Mouse (Mus musculus) neural tube, embryonic 14.5 days (tissue): Measurements from ENCODE around the gene Prex1. TPM values are rescaled to one million over a fixed set of nuclear protein-coding genes. Genes with fewer than 3 reads are reported as not detected.
"Not testable (repeated sequence)": the region's sequence is repeated elsewhere in the genome, so short reads cannot be mapped to it uniquely, and the experiment has no call there.

Experiments used
- ATAC-seq: fragments of 200-750 bp; cut with Nextera tagmentation; 2 replicates; pipeline ENCODE4 v1.8.0; 2017; ENCODE audit warnings: low read depth, mild to moderate bottlenecking, moderate TSS enrichment, moderate library complexity
- H3K27ac ChIP-seq: fragments of 300-500 bp; sonication (generic); 2 replicates; pipeline ENCODE4 v1.5.1; 2014; ENCODE audit warnings: low read depth, mild to moderate bottlenecking, control low read depth, low read length, moderate library complexity, mixed read lengths
- H3K27me3 ChIP-seq: fragments of 300-500 bp; sonication (generic); 2 replicates; pipeline ENCODE4 v1.6.1; 2014; ENCODE audit warnings: low read length; ENCODE audit not compliant: control insufficient read depth, insufficient read depth
- H3K36me3 ChIP-seq: fragments of 300-500 bp; sonication (generic); 2 replicates; pipeline ENCODE4 v1.6.1; 2014; ENCODE audit warnings: low read length, mixed read lengths; ENCODE audit not compliant: control insufficient read depth, insufficient read depth
- H3K4me1 ChIP-seq: fragments of 300-500 bp; sonication (generic); 2 replicates; pipeline ENCODE4 v1.6.1; 2014; ENCODE audit warnings: low read length; ENCODE audit not compliant: control insufficient read depth, insufficient read depth
- H3K4me2 ChIP-seq: fragments of 300-500 bp; sonication (generic); 2 replicates; pipeline ENCODE4 v1.6.1; 2014; ENCODE audit warnings: mild to moderate bottlenecking, low read depth, low read length, control low read depth
- H3K4me3 ChIP-seq: fragments of 300-500 bp; sonication (generic); 2 replicates; pipeline ENCODE4 v1.5.1; 2014; ENCODE audit warnings: low read depth, low read length, control low read depth, mixed read lengths
- H3K9ac ChIP-seq: fragments of 300-500 bp; sonication (generic); replicated peaks from 2 replicates; pipeline ENCODE4 v1.6.1; 2014; ENCODE audit warnings: low read depth, mild to moderate bottlenecking, control low read depth, low read length, mixed read lengths
- H3K9me3 ChIP-seq: fragments of 300-500 bp; sonication (generic); 2 replicates; pipeline ENCODE4 v1.6.1; 2016; ENCODE audit warnings: low read length; ENCODE audit not compliant: control insufficient read depth
- WGBS: fragments of 180-500 bp; shearing (Covaris S2); extraction: QIAGEN DNeasy Blood & Tissue Kit; methylation state at CpG from one replicate; pipeline ENCODE4 v1.1.7; 2014; 5-methylcytosine and 5-hydroxymethylcytosine counted together
- polyA plus RNA-seq: library from polyadenylated mRNA; unstranded; fragments of >200 nt; fragmentation: Nextera tagmentation; extraction: Ambion mirVana; gene quantifications from 2 replicates; pipeline ENCODE4 v1.2.1, GENCODE M21; 2014

Gene Prex1
- polyA plus RNA-seq, 1 experiment from 2014 or later = 25.9 TPM

DNA sequence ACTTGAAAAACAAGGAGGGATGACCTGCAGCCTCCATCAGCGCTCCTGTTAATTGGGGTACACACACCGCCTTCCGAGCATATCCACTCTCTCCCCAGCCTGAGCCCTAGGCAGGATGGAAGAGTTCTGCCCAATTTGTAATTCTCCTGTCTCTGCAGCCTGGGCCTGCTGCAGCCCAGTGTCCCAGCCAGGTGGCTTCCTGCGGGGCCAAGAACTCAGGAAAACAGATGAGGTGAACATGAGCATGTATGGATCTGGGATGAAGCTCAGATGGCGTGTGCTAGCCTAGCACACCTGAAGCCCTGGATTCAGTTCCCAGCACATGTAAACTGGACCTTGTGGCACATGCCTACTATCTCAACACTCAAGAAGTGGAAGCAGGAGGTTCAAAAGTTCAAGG is 192.2 kb downstream of the Prex1 start:
- H3K4me1 ChIP-seq = peaks cover 18% of the 10 kb centered on the region
- ATAC-seq = no peak
- 92% methylated on average over 5 of the region's 5 CpGs for WGBS
- H3K36me3 ChIP-seq = no peaks in the 10 kb centered on the region
- no peak overlapping the region for H3K4me2 ChIP-seq
- H3K27me3 ChIP-seq = no peaks in the 10 kb centered on the region
- H3K4me3 ChIP-seq = no peak overlapping the region
- no peak overlapping the region for H3K27ac ChIP-seq
- no peaks in the 10 kb centered on the region for H3K9me3 ChIP-seq
- H3K9ac ChIP-seq = no peak overlapping the region

DNA sequence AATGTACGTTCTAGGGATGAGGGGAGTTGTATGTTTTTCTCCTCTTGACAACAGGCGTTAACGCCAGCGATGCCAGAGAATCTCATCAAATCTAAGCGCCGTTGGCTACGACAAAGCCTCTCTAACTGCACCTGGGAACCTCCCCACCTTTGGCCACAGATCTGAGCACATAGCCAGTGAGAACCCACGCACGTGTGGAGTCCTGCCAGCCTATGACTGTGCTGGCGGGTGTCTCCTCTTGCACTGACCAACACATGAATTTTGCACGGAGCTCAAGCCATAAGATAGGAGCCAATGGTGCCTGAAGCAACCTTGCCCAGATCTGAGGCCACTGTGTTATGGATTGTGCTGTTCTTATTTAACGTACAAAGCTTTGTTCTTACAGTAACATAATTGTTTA is 193.1 kb downstream of the Prex1 start:
- Histone ChIP-seq H3K27me3 (no peaks in the 10 kb centered on the region), H3K36me3 (no peaks in the 10 kb centered on the region), H3K4me2 (no peak overlapping the region), H3K9ac (no peak overlapping the region), H3K4me3 (no peak overlapping the region), H3K9me3 (no peaks in the 10 kb centered on the region), H3K4me1 (peaks cover 18% of the 10 kb centered on the region), H3K27ac (no peak overlapping the region)
- no peak for ATAC-seq
- WGBS = 89% methylated on average over 12 of the region's 12 CpGs

DNA sequence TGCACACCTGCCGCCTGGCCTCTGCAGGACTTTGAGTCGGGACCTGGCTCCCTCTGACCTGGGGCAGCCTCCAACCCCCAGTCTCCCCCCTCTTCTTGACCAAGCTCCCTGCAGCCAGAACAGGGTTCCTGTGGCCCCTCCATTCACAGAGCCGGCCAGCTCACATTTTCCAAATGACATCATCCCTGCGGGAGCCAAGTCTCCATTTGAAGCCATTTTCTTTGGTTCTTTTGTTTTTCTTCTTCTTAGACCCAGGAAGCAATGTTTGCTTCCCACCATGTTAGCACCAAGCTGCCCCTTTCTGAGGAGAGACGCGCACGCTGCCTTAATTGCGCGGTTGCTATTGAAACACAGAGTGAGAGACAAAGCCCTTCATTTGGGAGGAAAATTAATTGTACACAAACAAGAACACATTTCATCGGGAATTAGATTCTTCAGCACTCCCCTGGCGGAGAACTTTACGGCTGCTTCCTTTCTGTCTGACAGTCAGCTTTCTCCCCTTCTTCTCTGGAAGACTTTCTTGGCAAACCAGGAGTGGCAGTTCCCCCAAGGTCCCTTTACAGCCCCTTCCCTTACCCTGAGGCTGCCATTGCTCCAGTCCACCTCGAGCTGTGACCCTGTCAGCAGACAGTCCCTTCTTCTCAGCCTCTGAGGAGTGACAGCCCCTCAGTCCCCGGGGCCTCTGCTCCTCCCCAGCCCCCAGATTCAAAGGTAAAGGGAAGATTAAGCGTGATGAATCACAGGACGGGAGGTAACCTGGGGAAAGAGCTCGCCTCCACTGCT is 196.0 kb downstream of the Prex1 start:
- H3K9me3 ChIP-seq, H3K36me3 ChIP-seq, H3K9ac ChIP-seq, H3K4me3 ChIP-seq, H3K27me3 ChIP-seq: not testable (repeated sequence)
- Histone ChIP-seq H3K4me1 (peaks cover 15% of the 10 kb centered on the region), H3K27ac (peak overlapping the region; percentile 78), H3K4me2 (peak overlapping the region; percentile 37; the same call in 1 of the 2 replicates)
- 3% methylated on average over 13 of the region's 17 CpGs for WGBS
- ATAC-seq = peak; percentile 68; the same call in 1 of the 2 replicates

DNA sequence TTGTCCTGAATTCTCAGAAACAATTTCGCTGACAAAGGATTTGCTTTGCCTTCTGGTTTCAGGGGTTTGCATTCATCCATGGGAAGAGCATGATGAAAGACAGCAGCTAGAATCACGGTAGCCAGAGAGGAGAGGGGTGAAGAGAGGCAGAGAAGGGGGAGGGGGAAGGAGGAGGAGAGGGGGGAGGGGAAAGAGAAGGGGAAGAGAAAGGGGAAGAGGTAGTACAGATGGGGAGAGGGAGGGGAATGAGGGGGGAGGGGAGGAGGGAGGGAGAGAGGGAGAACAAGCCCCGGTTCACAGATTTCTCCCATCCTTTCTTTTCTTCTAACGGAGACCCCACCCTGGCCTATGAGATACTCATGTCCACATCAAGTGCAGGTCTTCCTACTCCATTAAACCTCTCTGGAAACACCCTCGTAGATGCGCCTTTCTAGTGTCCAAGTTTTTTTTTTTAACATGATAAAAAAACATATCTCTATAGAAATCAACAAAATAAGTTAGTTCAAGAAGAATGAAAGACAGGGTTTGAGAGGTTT is 196.7 kb downstream of the Prex1 start:
- Histone ChIP-seq H3K4me2 (peak overlapping the region; percentile 37; the same call in 1 of the 2 replicates), H3K9ac (no peak overlapping the region), H3K4me3 (no peak overlapping the region), H3K4me1 (peaks cover 14% of the 10 kb centered on the region), H3K9me3 (no peaks in the 10 kb centered on the region), H3K27ac (peak overlapping the region; percentile 78), H3K36me3 (no peaks in the 10 kb centered on the region), H3K27me3 (peaks cover 2% of the 10 kb centered on the region; the same call in 1 of the 2 replicates)
- WGBS = 27% methylated on average over 6 of the region's 6 CpGs
- no peak for ATAC-seq

Other genes starting within 250 kb of the Prex1 start
- gene Trp53rkb, start 78.7 kb upstream of the Prex1 start, polyA plus RNA-seq = 9.4 and 9.8 TPM in 2 replicates
- 5.6 and 8.0 TPM in 2 replicates for gene Arfgef2, start 91.8 kb upstream of the Prex1 start, polyA plus RNA-seq
- 117 and 121 TPM in 2 replicates for gene Cse1l, start 192.2 kb upstream of the Prex1 start, polyA plus RNA-seq